Mouse (Mus musculus): ENCODE results near the gene 9230104L09Rik. TPM values are rescaled to one million over a fixed set of nuclear protein-coding genes. Genes with fewer than 3 reads are reported as not detected.
A peak's percentile ranks its signal among the peaks of the same experiment; 100 is the strongest.

Gene 9230104L09Rik
- not detected in 2 replicates for polyA plus RNA-seq (2016; fragmentation: Nextera tagmentation; extraction: Ambion mirVana)

- H3K9me3 ChIP-seq: no peaks in the 10 kb centered on the region
- peaks cover 13% of the 10 kb centered on the region; the same call in 1 of the 2 replicates for H3K4me1 ChIP-seq
- 19% methylated on average over 2 of the region's 2 CpGs for WGBS
- no peak for DNase-seq (ENCODE audit: low spot score)
- peak within 1 kb of the TSS; percentile 3; the same call in 1 of the 2 replicates for H3K4me3 ChIP-seq
- no peaks in the 10 kb centered on the region for H3K36me3 ChIP-seq
- H3K27me3 ChIP-seq (ENCODE audit: insufficient read depth, poor library complexity, severe bottlenecking): no peaks in the 10 kb centered on the region
- H3K27ac ChIP-seq: peak within 1 kb of the TSS; percentile 69
Measured at GRCm38 (mm10) chr2:148864966-148865365, at the start of gene 9230104L09Rik. Gene 9230104L09Rik, minus strand, starts transcription at chr2:148865038.

GRCm38 (mm10) chr2:148902286-148902685 is 37.4 kb upstream of the 9230104L09Rik start:
- 7% methylated on average over 5 of the region's 5 CpGs for WGBS
- Histone ChIP-seq H3K27me3 (ENCODE audit: insufficient read depth, poor library complexity, severe bottlenecking) (no peaks in the 10 kb centered on the region), H3K4me1 (no peaks in the 10 kb centered on the region), H3K36me3 (no peaks in the 10 kb centered on the region), H3K27ac (peak overlapping the region; percentile 73; the same call in 1 of the 2 replicates), H3K9me3 (no peaks in the 10 kb centered on the region), H3K4me3 (no peak overlapping the region)
- peak; percentile 85 for DNase-seq (ENCODE audit: low spot score)

DNA sequence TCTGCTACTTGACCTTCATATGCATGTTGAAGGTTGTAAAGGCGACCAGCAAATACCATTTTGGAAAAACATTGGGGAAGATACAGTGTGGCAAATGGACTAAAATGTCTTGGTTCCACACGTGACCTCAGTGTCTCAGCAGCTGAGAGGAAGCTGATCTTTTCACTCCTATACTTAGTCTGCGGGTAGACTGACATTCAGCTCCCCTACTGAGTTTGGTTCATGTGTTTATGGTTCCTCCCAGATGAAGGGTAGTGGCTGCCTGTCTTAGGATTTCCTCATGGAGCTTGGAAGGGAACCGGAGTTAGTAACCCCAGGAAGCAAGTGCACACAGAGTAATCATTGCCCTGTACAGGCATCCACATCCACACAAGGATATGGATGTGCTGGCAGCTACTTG is 35.5 kb upstream of the 9230104L09Rik start:
- Histone ChIP-seq H3K36me3 (no peaks in the 10 kb centered on the region), H3K27ac (no peak overlapping the region), H3K4me1 (0 out of 2 replicates have a peak, but pooled peaks cover 4% of the 10 kb centered on the region), H3K4me3 (no peak overlapping the region), H3K27me3 (ENCODE audit: insufficient read depth, poor library complexity, severe bottlenecking) (no peaks in the 10 kb centered on the region), H3K9me3 (no peaks in the 10 kb centered on the region)
- WGBS: 76% methylated on average over 4 of the region's 4 CpGs
- DNase-seq (ENCODE audit: low spot score): no peak

DNA sequence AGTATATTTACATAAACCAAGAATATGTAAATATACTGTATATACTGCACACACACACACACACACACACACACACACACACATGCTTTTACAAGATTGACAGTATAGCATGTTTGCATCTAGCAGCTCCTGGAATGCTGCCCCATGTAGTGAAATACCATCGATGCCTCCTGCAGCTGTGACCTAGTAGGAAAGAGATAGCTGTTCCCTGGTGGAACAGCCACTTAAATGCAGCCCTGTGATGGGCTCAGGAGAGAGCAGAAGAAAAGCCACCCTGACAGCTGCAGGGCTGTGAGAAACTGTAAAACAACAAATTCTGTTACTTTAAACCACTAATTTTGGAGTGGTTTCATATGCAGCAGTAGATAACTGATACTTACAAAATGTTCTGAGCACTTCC is 31.4 kb upstream of the 9230104L09Rik start:
- H3K4me3 ChIP-seq: no peak overlapping the region
- H3K9me3 ChIP-seq: no peaks in the 10 kb centered on the region
- 0 out of 2 replicates have a peak, but pooled peaks cover 4% of the 10 kb centered on the region for H3K4me1 ChIP-seq
- no peaks in the 10 kb centered on the region for H3K36me3 ChIP-seq
- no peak overlapping the region for H3K27ac ChIP-seq
- H3K27me3 ChIP-seq (ENCODE audit: insufficient read depth, poor library complexity, severe bottlenecking): no peaks in the 10 kb centered on the region
- 30% methylated on average over 1 of the region's 1 CpGs for WGBS
- no peak for DNase-seq (ENCODE audit: low spot score)

DNA sequence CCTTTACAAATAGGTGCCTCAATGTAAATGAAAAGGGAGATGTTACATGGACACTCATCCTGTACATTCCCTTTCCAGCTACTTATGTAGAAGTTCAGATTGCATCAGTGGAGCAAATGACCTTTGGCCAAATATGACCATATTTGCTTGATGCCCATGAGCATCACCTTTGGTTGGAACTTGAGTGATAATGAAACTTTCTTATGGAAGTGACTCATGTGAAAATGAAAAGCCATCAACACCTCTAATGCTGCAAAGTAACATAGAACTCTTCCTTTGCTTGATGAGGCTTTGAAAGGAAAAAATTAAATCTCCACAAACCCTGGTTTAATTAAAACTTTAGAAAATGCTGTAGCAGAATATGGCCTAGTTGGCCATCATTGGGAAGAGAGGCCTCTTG is 28.3 kb upstream of the 9230104L09Rik start:
- Histone ChIP-seq H3K9me3 (no peaks in the 10 kb centered on the region), H3K27me3 (ENCODE audit: insufficient read depth, poor library complexity, severe bottlenecking) (no peaks in the 10 kb centered on the region), H3K4me3 (no peak overlapping the region), H3K4me1 (peaks cover 12% of the 10 kb centered on the region; the same call in 1 of the 2 replicates), H3K36me3 (no peaks in the 10 kb centered on the region), H3K27ac (no peak overlapping the region)
- no peak for DNase-seq (ENCODE audit: low spot score)

DNA sequence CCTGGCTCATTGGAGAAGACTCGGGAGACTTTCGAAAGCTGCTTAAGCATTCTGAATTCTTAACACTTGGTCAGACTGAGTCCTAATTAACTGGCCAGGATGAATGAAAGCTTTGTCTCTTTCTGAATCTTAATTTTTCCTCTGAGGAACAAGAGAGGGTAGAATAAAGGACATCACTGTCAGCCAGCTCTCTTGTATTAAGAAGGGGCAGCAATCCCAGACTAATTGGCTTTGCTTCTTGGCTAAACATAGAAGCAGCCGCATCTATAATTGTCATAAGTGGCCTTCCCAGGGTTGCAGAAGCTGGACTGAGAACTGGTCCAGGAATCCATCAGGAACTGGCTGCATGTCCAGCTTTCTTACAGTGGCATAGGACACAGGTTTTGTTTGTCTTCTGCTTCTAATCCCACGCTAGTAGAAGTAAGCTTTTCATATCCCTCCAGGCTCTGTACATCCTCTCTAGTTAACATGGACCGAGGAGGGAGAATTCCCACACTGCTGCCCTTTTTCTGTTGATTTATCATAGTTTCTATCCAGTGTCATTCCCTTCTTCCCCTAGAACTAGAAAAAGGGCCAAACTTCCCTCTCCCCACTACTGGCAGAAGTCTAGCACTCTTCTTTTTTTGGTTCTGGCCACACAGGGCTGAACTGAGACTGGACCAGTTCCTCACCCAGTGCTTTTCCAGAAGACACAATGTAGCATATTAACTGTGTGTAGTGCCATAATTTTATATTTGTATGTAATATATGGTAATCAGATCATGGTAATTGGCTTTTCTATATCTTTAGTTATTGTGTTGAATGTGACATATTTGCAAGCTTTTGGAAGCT is 25.4 kb upstream of the 9230104L09Rik start:
- no peaks in the 10 kb centered on the region for H3K27me3 ChIP-seq (ENCODE audit: insufficient read depth, poor library complexity, severe bottlenecking)
- H3K36me3 ChIP-seq: no peaks in the 10 kb centered on the region
- peaks cover 8% of the 10 kb centered on the region; the same call in 1 of the 2 replicates for H3K4me1 ChIP-seq
- H3K27ac ChIP-seq: peak overlapping the region; percentile 13; the same call in 1 of the 2 replicates
- H3K4me3 ChIP-seq: no peak overlapping the region
- H3K9me3 ChIP-seq: no peaks in the 10 kb centered on the region
- WGBS: 65% methylated on average over 5 of the region's 5 CpGs
- no peak for DNase-seq (ENCODE audit: low spot score)

DNA sequence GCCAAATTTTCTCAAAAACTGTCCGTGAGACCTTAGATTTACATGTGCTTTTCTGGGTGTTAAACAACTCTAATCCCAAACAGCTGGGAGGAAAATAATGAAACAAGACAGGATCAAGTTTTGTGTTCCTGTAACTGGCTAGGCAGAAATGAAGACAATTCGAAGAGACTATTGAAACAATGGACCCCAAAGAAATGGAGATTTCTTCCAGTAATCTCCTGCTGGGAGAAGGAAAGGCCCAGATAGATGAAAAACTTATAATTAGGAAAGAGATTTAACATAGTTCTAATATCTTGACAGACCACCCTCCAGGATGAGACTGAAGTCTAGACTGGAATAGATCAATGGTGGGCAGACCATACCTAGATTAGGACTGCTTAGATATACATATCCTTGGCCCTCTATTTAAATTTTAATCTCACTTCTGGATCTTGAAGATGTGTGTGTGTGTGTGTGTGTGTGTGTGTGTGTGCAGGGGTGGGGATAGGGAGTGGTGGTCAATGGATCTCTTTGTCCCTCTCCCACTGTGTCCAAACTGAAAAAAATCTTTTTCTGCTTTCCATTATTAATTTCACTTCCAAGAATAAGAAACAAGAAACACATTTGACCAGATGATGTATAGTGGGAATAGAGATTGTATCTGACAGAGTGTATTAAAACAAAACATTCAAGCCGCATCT is 24.6 kb upstream of the 9230104L09Rik start:
- WGBS: 73% methylated on average over 3 of the region's 3 CpGs
- no peak overlapping the region for H3K4me3 ChIP-seq
- H3K36me3 ChIP-seq: no peaks in the 10 kb centered on the region
- H3K4me1 ChIP-seq: peaks cover 8% of the 10 kb centered on the region; the same call in 1 of the 2 replicates
- DNase-seq (ENCODE audit: low spot score): no peak
- 0 out of 2 replicates have a peak overlapping the region, but pooled peaks have one; percentile 13 for H3K27ac ChIP-seq
- no peaks in the 10 kb centered on the region for H3K27me3 ChIP-seq (ENCODE audit: insufficient read depth, poor library complexity, severe bottlenecking)
- H3K9me3 ChIP-seq: no peaks in the 10 kb centered on the region

DNA sequence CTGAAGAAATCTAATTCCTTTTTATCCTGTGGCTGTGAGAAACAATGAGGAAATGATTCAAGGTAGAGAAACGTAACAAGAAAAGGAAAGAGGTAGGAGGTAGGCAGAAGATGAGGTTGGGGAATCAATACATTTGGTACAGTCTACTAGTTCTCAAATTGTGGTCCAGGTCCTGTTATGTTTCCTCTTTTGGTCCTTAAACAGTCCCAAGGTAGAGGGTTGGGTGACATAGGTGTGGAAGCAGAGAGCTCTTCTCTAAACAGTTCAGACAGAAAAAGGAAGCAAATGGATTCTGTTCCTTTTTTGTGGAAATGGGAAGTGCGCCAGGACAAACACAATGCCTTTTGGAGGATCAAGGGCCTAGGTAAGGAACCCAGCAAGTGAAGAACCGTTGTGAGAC is 24.0 kb upstream of the 9230104L09Rik start:
- peaks cover 8% of the 10 kb centered on the region; the same call in 1 of the 2 replicates for H3K4me1 ChIP-seq
- no peak for DNase-seq (ENCODE audit: low spot score)
- no peaks in the 10 kb centered on the region for H3K9me3 ChIP-seq
- no peak overlapping the region for H3K4me3 ChIP-seq
- no peaks in the 10 kb centered on the region for H3K36me3 ChIP-seq
- H3K27ac ChIP-seq: no peak overlapping the region
- no peaks in the 10 kb centered on the region for H3K27me3 ChIP-seq (ENCODE audit: insufficient read depth, poor library complexity, severe bottlenecking)
- 82% methylated on average over 3 of the region's 3 CpGs for WGBS

DNA sequence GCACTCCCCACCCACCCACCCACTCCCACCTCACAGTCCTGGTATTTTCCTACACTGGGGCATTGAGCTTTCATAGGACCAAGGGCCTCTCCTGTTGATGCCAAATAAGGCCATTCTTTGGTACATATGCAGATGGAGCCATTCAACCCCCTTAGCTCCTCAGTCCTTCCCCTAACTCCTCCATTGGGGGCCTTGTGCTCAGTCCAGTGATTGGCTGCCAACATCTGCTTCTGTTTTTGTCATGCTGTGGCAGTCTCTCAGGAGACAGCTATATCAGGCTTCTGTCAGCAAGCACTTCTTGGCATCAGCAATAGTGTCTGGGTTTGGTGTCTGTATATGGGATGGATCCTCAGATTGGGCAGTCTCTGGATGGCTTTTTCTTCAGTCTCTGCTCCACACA is 19.9 kb upstream of the 9230104L09Rik start:
- Histone ChIP-seq H3K27me3 (ENCODE audit: insufficient read depth, poor library complexity, severe bottlenecking) (no peaks in the 10 kb centered on the region), H3K36me3 (no peaks in the 10 kb centered on the region), H3K4me1 (no peaks in the 10 kb centered on the region; the same call in 1 of the 2 replicates), H3K9me3 (no peaks in the 10 kb centered on the region), H3K27ac (peak overlapping the region; percentile 59), H3K4me3 (no peak overlapping the region)
- DNase-seq (ENCODE audit: low spot score): peak; percentile 91

GRCm38 (mm10) chr2:148879199-148879598 is 14.4 kb upstream of the 9230104L09Rik start:
- peaks cover 43% of the 10 kb centered on the region for H3K4me1 ChIP-seq
- H3K4me3 ChIP-seq: no peak overlapping the region
- H3K27ac ChIP-seq: peak overlapping the region; percentile 80
- DNase-seq (ENCODE audit: low spot score): no peak
- H3K9me3 ChIP-seq: no peaks in the 10 kb centered on the region
- H3K36me3 ChIP-seq: no peaks in the 10 kb centered on the region
- 11% methylated on average over 1 of the region's 1 CpGs for WGBS
- no peaks in the 10 kb centered on the region for H3K27me3 ChIP-seq (ENCODE audit: insufficient read depth, poor library complexity, severe bottlenecking)

DNA sequence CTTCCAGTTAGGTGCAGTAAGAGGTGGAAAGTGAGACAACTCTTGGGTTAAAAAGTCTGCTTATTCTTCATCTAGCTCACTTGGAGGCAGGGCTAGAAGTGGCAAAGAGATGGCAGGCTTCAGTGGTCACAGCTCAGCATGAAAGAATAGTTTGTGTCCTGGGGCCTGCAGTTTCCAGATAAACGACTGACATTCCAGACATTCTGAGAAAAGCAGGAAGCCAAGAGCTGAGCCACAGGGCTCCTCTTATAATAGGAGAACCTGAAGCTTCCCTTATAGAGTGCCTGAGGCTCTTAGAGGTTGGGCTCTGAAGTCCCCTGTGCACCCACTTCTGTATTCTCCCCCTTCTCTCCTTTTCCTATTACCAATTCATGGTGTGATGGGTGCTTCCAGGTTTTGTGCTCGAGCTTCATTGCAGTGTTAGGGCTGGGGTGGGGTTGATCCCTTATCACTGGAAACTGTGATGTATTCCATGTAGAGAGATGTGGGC is 13.8 kb upstream of the 9230104L09Rik start:
- Histone ChIP-seq H3K27ac (peak overlapping the region; percentile 80), H3K27me3 (ENCODE audit: insufficient read depth, poor library complexity, severe bottlenecking) (no peaks in the 10 kb centered on the region), H3K4me3 (no peak overlapping the region), H3K9me3 (no peaks in the 10 kb centered on the region), H3K4me1 (peaks cover 48% of the 10 kb centered on the region), H3K36me3 (no peaks in the 10 kb centered on the region)
- WGBS: 3% methylated on average over 2 of the region's 2 CpGs
- DNase-seq (ENCODE audit: low spot score): no peak

DNA sequence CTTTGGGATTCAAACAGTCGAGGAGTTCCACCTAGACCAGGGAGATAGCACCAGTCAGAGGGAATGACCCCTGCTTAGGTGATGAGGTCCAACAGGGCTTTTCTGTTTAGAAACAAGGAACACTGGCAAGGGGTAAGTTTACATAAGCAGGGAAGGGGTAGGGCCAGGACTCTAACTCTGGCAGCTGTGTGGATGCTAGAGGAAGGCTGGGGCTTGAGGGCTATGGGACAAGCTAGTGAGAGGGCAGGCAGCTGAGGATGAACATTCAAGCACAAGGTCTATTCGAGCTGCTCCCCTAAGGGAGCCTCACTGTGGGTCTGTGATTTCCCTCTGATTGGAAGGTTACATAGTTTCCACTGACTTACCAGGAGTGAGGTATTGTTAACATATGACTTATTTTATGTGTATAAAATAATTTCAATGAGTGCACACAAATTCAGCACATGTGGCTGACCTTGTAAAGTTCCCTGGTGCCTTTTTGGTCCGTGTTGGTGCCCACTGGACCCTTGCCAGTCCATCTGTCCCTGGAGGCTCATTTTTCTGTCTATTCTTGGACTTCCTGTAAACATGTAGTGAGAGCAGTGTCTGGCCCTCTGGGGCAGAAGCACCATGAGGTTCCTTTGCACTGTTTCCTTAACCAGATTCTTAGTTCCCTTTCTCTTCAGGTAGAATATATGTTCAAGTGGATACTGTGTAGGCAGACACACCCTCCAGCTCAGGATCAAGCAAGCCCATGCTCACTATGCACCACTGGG is 12.4 kb upstream of the 9230104L09Rik start:
- no peak for DNase-seq (ENCODE audit: low spot score)
- peaks cover 8% of the 10 kb centered on the region for H3K36me3 ChIP-seq
- H3K4me1 ChIP-seq: peaks cover 63% of the 10 kb centered on the region
- no peak overlapping the region for H3K4me3 ChIP-seq
- no peaks in the 10 kb centered on the region for H3K9me3 ChIP-seq
- H3K27me3 ChIP-seq (ENCODE audit: insufficient read depth, poor library complexity, severe bottlenecking): no peaks in the 10 kb centered on the region
- peak overlapping the region; percentile 80 for H3K27ac ChIP-seq
- 33% methylated on average over 3 of the region's 3 CpGs for WGBS

Data from heart, embryonic 10.5 days (tissue).